Mouse (Mus musculus) central nervous system, embryonic 18 days (tissue): ENCODE data around the gene Hspa4. TPM values are rescaled to one million over a fixed set of nuclear protein-coding genes. Genes with fewer than 3 reads are reported as not detected.

ENCODE experiments used
- polyA plus RNA-seq: library from polyadenylated mRNA; depleted of rRNA; stranded (reverse); fragments of >200 nt; gene quantifications from 2 replicates; pipeline ENCODE4 v1.2.3, GENCODE M21; 2012; rRNA removed

Gene Hspa4
- 76.7 and 84.6 TPM in 2 replicates for polyA plus RNA-seq

GRCm38 (mm10) chr11:53300330-53301166, at the start of gene Hspa4:
Gene Hspa4, minus strand, starts transcription at chr11:53300457.

GRCm38 (mm10) chr11:53324512-53324968, 24.3 kb upstream of the Hspa4 start, which contains the start of gene Zcchc10:
Gene Zcchc10, plus strand, starts transcription at chr11:53324679.

Other genes with a start within 250 kb of the Hspa4 start
- gene Zcchc10, start 24.2 kb upstream of the Hspa4 start, polyA plus RNA-seq: 9.8 TPM in 2 replicates
- 52.1 and 53.7 TPM in 2 replicates for gene Aff4, start 50.4 kb upstream of the Hspa4 start, polyA plus RNA-seq
- gene Leap2, start 122.7 kb upstream of the Hspa4 start, polyA plus RNA-seq: not detected in 2 replicates
- gene Uqcrq, start 130.4 kb upstream of the Hspa4 start, polyA plus RNA-seq: 288 and 363 TPM in 2 replicates
- 1.8 and 2.6 TPM in 2 replicates for gene Gdf9, start 130.6 kb upstream of the Hspa4 start, polyA plus RNA-seq
- gene Gm10447, start 156.7 kb upstream of the Hspa4 start, polyA plus RNA-seq: 0.08 and 0.11 TPM in 2 replicates
- gene Shroom1, start 156.7 kb upstream of the Hspa4 start, polyA plus RNA-seq: 3.4 and 3.7 TPM in 2 replicates
- gene Gm9837, start 170.0 kb upstream of the Hspa4 start, polyA plus RNA-seq: not detected in 2 replicates
- 0.09 TPM in 1 of 2 replicates, not detected in the other for gene Gm9945, start 179.7 kb upstream of the Hspa4 start, polyA plus RNA-seq
- gene Sowaha, start 179.8 kb upstream of the Hspa4 start, polyA plus RNA-seq: 4.9 and 5.9 TPM in 2 replicates
- gene Sept8, start 218.8 kb upstream of the Hspa4 start, polyA plus RNA-seq: 45.7 and 48.1 TPM in 2 replicates